Mouse (Mus musculus): ENCODE measurements around the gene Pxylp1.

GRCm38 (mm10) chr9:96888742-96889344, 3.6 kb downstream of the Pxylp1 start:
- TF ChIP-seq CTCF (IDR thresholded peaks at IDR 0.05; ENCODE audit: extremely low read depth, insufficient read depth, insufficient read length, insufficient replicate concordance) = no peak
- TF ChIP-seq POLR2A (IDR thresholded peaks at IDR 0.05; ENCODE audit: low read depth, low read length) = no peak

Data from spleen, adult 2 months (tissue).